8 mouse cellular contexts compared by ENCODE assay signal in genomic region chr13:97240279-97240964, GRCm38 (mm10). TPM values are rescaled to one million over a fixed set of nuclear protein-coding genes. Genes with fewer than 3 reads are reported as not detected.
A peak's percentile ranks its signal among the peaks of the same experiment; 100 is the strongest.
DNase-seq lines count a peak whose midpoint lies in the region; ATAC-seq lines count a peak whose summit lies in the region.

No protein-coding gene starts in this region.

- DNase-seq in 3T3-L1 (ENCODE audit: low read depth, low spot score), result peak; percentile 92
- peak; percentile 87 for DNase-seq in adrenal gland, postnatal 14 days
- peak; percentile 89 for DNase-seq in neural tube, embryonic 11.5 days (ENCODE audit: low spot score)
- DNase-seq in testis, postnatal 10 days (ENCODE audit: low spot score), result peak; percentile 86

- no peaks in the 10 kb centered on the region for H3K9me3 ChIP-seq in embryonic facial prominence, embryonic 13.5 days
- no peaks in the 10 kb centered on the region for H3K9me3 ChIP-seq in heart, embryonic 11.5 days (replicated peaks; ENCODE audit: control insufficient read depth, low read length)
- no peaks in the 10 kb centered on the region for H3K9me3 ChIP-seq in kidney, embryonic 15.5 days (replicated peaks)
- no peaks in the 10 kb centered on the region for H3K9me3 ChIP-seq in liver, embryonic 15.5 days (replicated peaks)
- no peaks in the 10 kb centered on the region for H3K9me3 ChIP-seq in neural tube, embryonic 11.5 days (ENCODE audit: control insufficient read depth, low read length)

- WGBS in embryonic facial prominence, embryonic 13.5 days, result under 1% methylated on average over 33 of the region's 36 CpGs
- under 1% methylated on average over 36 of the region's 36 CpGs for WGBS in heart, embryonic 11.5 days (ENCODE audit: insufficient replicate concordance)
- WGBS in kidney, embryonic 15.5 days, result under 1% methylated on average over 35 of the region's 36 CpGs
- 0% methylated on average over 34 of the region's 36 CpGs for whole genome bisulfite sequencing in liver, embryonic 15.5 days (ENCODE audit: insufficient replicate concordance)
- WGBS in neural tube, embryonic 11.5 days, result under 1% methylated on average over 35 of the region's 36 CpGs

- peak overlapping the region; percentile 90 for H3K4me3 ChIP-seq in embryonic facial prominence, embryonic 13.5 days
- H3K4me3 ChIP-seq in heart, embryonic 11.5 days (ENCODE audit: low read depth, low read length), result peak overlapping the region; percentile 84
- peak overlapping the region; percentile 75 for H3K4me3 ChIP-seq in kidney, embryonic 15.5 days (replicated peaks)
- H3K4me3 ChIP-seq in liver, embryonic 15.5 days (replicated peaks), result peak overlapping the region; percentile 64
- H3K4me3 ChIP-seq in neural tube, embryonic 11.5 days (ENCODE audit: low read depth, low read length), result peak overlapping the region; percentile 85

- peak overlapping the region; percentile 93 for H3K9ac ChIP-seq in embryonic facial prominence, embryonic 13.5 days
- peak overlapping the region; percentile 92 for H3K9ac ChIP-seq in heart, embryonic 11.5 days (ENCODE audit: low read depth, low read length)
- peak overlapping the region; percentile 86 for H3K9ac ChIP-seq in kidney, embryonic 15.5 days
- H3K9ac ChIP-seq in liver, embryonic 15.5 days, result peak overlapping the region; percentile 48; the same call in 1 of the 2 replicates
- H3K9ac ChIP-seq in neural tube, embryonic 11.5 days (ENCODE audit: low read length), result peak overlapping the region; percentile 91

- ATAC-seq in embryonic facial prominence, embryonic 13.5 days (ENCODE audit: insufficient number of reproducible peaks, insufficient read depth, low FRiP score, low TSS enrichment, low read depth), result peak; percentile 80
- peak; percentile 49 for ATAC-seq in heart, embryonic 11.5 days (replicated peaks; ENCODE audit: insufficient number of reproducible peaks, low FRiP score, low TSS enrichment)
- peak; percentile 77 for ATAC-seq in kidney, embryonic 15.5 days (replicated peaks; ENCODE audit: low FRiP score)
- peak; percentile 48 for ATAC-seq in liver, embryonic 15.5 days (ENCODE audit: insufficient read depth)
- ATAC-seq in neural tube, embryonic 11.5 days (ENCODE audit: insufficient read depth, low FRiP score, low TSS enrichment), result peak; percentile 69

- no peaks in the 10 kb centered on the region for H3K27me3 ChIP-seq in embryonic facial prominence, embryonic 13.5 days
- no peaks in the 10 kb centered on the region for H3K27me3 ChIP-seq in heart, embryonic 11.5 days (ENCODE audit: control insufficient read depth, insufficient read depth, low read length)
- no peaks in the 10 kb centered on the region for H3K27me3 ChIP-seq in kidney, embryonic 15.5 days
- peaks cover 56% of the 10 kb centered on the region for H3K27me3 ChIP-seq in liver, embryonic 15.5 days
- H3K27me3 ChIP-seq in neural tube, embryonic 11.5 days (ENCODE audit: control insufficient read depth, insufficient read depth, low read length), result no peaks in the 10 kb centered on the region

- H3K4me2 ChIP-seq in embryonic facial prominence, embryonic 13.5 days, result peak overlapping the region; percentile 91
- peak overlapping the region; percentile 95 for H3K4me2 ChIP-seq in heart, embryonic 11.5 days
- peak overlapping the region; percentile 79 for H3K4me2 ChIP-seq in kidney, embryonic 15.5 days
- H3K4me2 ChIP-seq in liver, embryonic 15.5 days, result peak overlapping the region; percentile 79
- peak overlapping the region; percentile 83 for H3K4me2 ChIP-seq in neural tube, embryonic 11.5 days (ENCODE audit: low read depth)

- H3K4me1 ChIP-seq in embryonic facial prominence, embryonic 13.5 days, result peaks cover 55% of the 10 kb centered on the region
- peaks cover 32% of the 10 kb centered on the region for H3K4me1 ChIP-seq in heart, embryonic 11.5 days (ENCODE audit: control insufficient read depth, insufficient read depth, low read length)
- H3K4me1 ChIP-seq in kidney, embryonic 15.5 days, result peaks cover 64% of the 10 kb centered on the region
- peaks cover 8% of the 10 kb centered on the region for H3K4me1 ChIP-seq in liver, embryonic 15.5 days (replicated peaks)
- peaks cover 7% of the 10 kb centered on the region; the same call in 1 of the 2 replicates for H3K4me1 ChIP-seq in neural tube, embryonic 11.5 days (ENCODE audit: control insufficient read depth, insufficient read depth, low read length)

- peaks cover 6% of the 10 kb centered on the region for H3K36me3 ChIP-seq in embryonic facial prominence, embryonic 13.5 days
- H3K36me3 ChIP-seq in heart, embryonic 11.5 days (ENCODE audit: control insufficient read depth, insufficient read depth, low read length), result peaks cover 5% of the 10 kb centered on the region
- H3K36me3 ChIP-seq in kidney, embryonic 15.5 days, result peaks cover 6% of the 10 kb centered on the region
- H3K36me3 ChIP-seq in liver, embryonic 15.5 days (replicated peaks), result no peaks in the 10 kb centered on the region
- H3K36me3 ChIP-seq in neural tube, embryonic 11.5 days (ENCODE audit: control insufficient read depth, insufficient read depth, low read length), result no peaks in the 10 kb centered on the region; the same call in 1 of the 2 replicates

- peak overlapping the region; percentile 98 for H3K27ac ChIP-seq in embryonic facial prominence, embryonic 13.5 days
- peak overlapping the region; percentile 94 for H3K27ac ChIP-seq in heart, embryonic 11.5 days (ENCODE audit: low read depth, low read length)
- peak overlapping the region; percentile 93 for H3K27ac ChIP-seq in kidney, embryonic 15.5 days
- H3K27ac ChIP-seq in liver, embryonic 15.5 days (replicated peaks), result peak overlapping the region; percentile 76
- peak overlapping the region; percentile 94 for H3K27ac ChIP-seq in neural tube, embryonic 11.5 days (ENCODE audit: low read depth, low read length)

RNA-seq across cellular contexts. Expression of gene Enc1, which starts 0.5 kb away (rescaled TPM):
- 15.0 and 19.0 TPM in 2 replicates for total RNA-seq in adrenal gland, postnatal 14 days (2021)
- polyA plus RNA-seq in embryonic facial prominence, embryonic 13.5 days (2015; fragmentation: Nextera tagmentation; extraction: Ambion mirVana), result 7.0 and 9.4 TPM in 2 replicates
- 5.4 and 6.3 TPM in 2 replicates for polyA plus RNA-seq in heart, embryonic 11.5 days (2014; fragmentation: Nextera tagmentation; extraction: Ambion mirVana)
- 12.0 and 15.1 TPM in 2 replicates for polyA plus RNA-seq in kidney, embryonic 15.5 days (2015; fragmentation: Nextera tagmentation; extraction: Ambion mirVana)
- 0.55 and 0.67 TPM in 2 replicates for polyA plus RNA-seq in liver, embryonic 15.5 days (2015; fragmentation: Nextera tagmentation; extraction: Ambion mirVana)
- 23.6 and 24.3 TPM in 2 replicates for polyA plus RNA-seq in neural tube, embryonic 11.5 days (2014; fragmentation: Nextera tagmentation; extraction: Ambion mirVana)

RNA-seq across cellular contexts. Expression of gene Hexb, which starts 42.3 kb away (rescaled TPM):
- 24.6 and 25.6 TPM in 2 replicates for total RNA-seq in adrenal gland, postnatal 14 days (2021)
- polyA plus RNA-seq in embryonic facial prominence, embryonic 13.5 days (2015; fragmentation: Nextera tagmentation; extraction: Ambion mirVana), result 26.8 and 33.4 TPM in 2 replicates
- polyA plus RNA-seq in heart, embryonic 11.5 days (2014; fragmentation: Nextera tagmentation; extraction: Ambion mirVana), result 31.5 and 32.3 TPM in 2 replicates
- 34.6 and 36.7 TPM in 2 replicates for polyA plus RNA-seq in kidney, embryonic 15.5 days (2015; fragmentation: Nextera tagmentation; extraction: Ambion mirVana)
- polyA plus RNA-seq in liver, embryonic 15.5 days (2015; fragmentation: Nextera tagmentation; extraction: Ambion mirVana), result 26.0 and 28.3 TPM in 2 replicates
- polyA plus RNA-seq in neural tube, embryonic 11.5 days (2014; fragmentation: Nextera tagmentation; extraction: Ambion mirVana), result 25.3 and 26.7 TPM in 2 replicates

Comparison
In these comparisons a context has a peak if more than half of its experiments do, and no peak if none do; other contexts are left out.
1. Peak in every context shown above with its lines: DNase-seq, ATAC-seq, H3K4me3 ChIP-seq and H3K27ac ChIP-seq.